Mouse (Mus musculus) heart, postnatal 0 days (tissue): ENCODE data around the gene Cycs.

Source experiments
- CTCF ChIP-seq: IDR thresholded peaks from 2 replicates; pipeline ENCODE4 v1.5.1; 2016; ENCODE audit warnings: antibody characterized with exemption, control low read depth, low read depth
- EP300 ChIP-seq: IDR thresholded peaks from 2 replicates; pipeline ENCODE4 v1.6.1; 2016; ENCODE audit warnings: antibody characterized with exemption, low read depth

DNA sequence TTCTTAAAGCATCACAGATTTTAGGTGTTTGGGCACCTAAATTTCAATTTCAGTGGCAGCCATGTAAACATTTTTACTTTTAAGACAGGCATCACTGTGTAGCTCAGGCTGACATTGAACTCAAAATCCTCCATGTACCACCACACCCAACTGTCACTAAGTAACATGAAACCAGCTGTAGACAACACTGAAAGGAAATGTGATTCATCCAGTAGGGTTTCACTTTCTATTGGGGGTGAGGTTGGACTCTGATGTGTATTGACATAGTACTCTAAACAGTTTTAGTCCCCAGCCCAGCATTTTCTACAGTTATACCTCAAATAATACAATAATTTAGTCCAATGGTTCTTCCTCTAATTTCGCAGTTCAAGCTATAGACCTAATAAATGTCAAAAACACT lies 5.6 kb downstream of the Cycs start:
- TF ChIP-seq CTCF (no peak), EP300 (no peak)
